Mouse (Mus musculus) left cerebral cortex, postnatal 14 days (tissue): Measurements from ENCODE around the gene Col13a1. TPM values are rescaled to one million over a fixed set of nuclear protein-coding genes. Genes with fewer than 3 reads are reported as not detected.

Experiments
- DNase-seq, 2 experiments: peaks; one replicate each; pipeline ENCODE4 v3.0.0; 2021 to 2022; ENCODE audit warnings: low spot score in 2 of 2, mixed read lengths in 1 of 2
- intact Hi-C: fragments of 180-260 bp; cut with DNase I; formaldehyde crosslinking; loops from one replicate; pipeline ENCODE4 v1.15.1; 2025
- total RNA-seq, 2 experiments: library from RNA; stranded (reverse); gene quantifications; 2 replicates each; pipeline ENCODE4 v1.2.3; 2021

Col13a1 gene
- total RNA-seq, 2 experiments from 2014 or later: 2.4 TPM

- intact Hi-C loops: no loop called here
- DNase-seq: no peak
These were observed 183.4 kb downstream of the Col13a1 start for GRCm38 (mm10) chr10:61795458-61795857.

DNA sequence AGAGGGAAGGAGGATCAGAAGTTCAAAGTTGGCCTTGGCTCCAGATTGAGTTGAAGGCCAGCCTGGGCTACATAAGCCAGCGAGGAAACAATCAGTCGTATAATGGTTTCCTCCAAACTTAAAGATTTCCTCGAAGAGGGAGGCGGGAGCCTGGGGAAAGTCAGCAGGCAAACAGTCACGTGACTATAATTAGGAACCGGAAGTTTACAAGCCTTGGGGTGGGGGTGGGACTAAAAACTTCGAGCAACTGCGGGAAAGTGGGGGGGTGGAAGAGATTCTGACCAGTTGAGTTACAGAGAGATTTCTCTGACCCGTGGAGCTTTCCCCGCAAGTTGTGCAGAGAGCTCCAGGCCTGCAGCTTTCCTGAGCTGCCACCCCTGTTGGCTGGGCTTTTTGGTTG, 183.9 kb downstream of the Col13a1 start:
- no peak for DNase-seq
- intact Hi-C loops: no loop called here

GRCm38 (mm10) chr10:61793015-61793414, 185.9 kb downstream of the Col13a1 start:
- intact Hi-C loops: no loop called here
- no peak for DNase-seq

- intact Hi-C loops: no loop called here
- no peak for DNase-seq
These were observed 190.4 kb downstream of the Col13a1 start for GRCm38 (mm10) chr10:61788499-61788898.

Other genes starting within 250 kb of the Col13a1 start
- 10 to 100 TPM; 36.6 to 40.4 TPM for gene H2afy2, start 195.0 kb downstream of the Col13a1 start, total RNA-seq
- not detected for gene Neurog3, start 154.0 kb upstream of the Col13a1 start, total RNA-seq
- gene Fam241b, start 164.8 kb upstream of the Col13a1 start, total RNA-seq: 10 to 100 TPM; 51.0 to 60.4 TPM